Mouse (Mus musculus): ENCODE measurements at regions not wholly inside any gene's neighbourhood (a gene's known extent, or its start where the extent isn't known, plus 50 kb on each side); places are given as distances from the start of the nearest gene placed in this dataset.

DNA sequence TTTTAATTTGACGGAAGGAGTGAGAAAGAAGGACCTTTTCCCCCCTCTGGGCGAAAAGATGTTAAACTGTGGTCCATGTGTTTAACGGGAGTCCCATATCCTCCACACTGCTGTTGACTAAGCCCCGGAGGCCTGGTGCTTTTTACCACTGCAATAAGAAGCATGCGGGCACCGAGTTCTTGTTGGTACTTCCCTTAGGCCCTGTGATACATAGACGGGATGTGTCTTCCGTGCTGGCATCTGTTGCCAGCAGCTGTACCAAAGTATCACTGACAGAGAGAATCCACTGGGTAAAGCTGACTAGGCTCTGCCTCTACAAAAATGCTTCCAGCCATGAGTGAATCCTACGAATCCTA, 232.9 kb downstream of the Zfp36l1 start:
- H3K9ac ChIP-seq (ENCODE audit: low read depth, low read length): no peak overlapping the region
- H3K4me1 ChIP-seq (ENCODE audit: control insufficient read depth, insufficient read depth, low read length): peaks cover 27% of the 10 kb centered on the region
- peak overlapping the region; percentile 64 for H3K27ac ChIP-seq (ENCODE audit: low read depth, low read length)
- H3K9me3 ChIP-seq (replicated peaks; ENCODE audit: control insufficient read depth, low read length): peaks cover 3% of the 10 kb centered on the region; the same call in 1 of the 2 replicates
- WGBS (ENCODE audit: insufficient replicate concordance): 74% methylated on average over 9 of the region's 9 CpGs
- H3K27me3 ChIP-seq (ENCODE audit: control insufficient read depth, insufficient read depth, low read length): no peaks in the 10 kb centered on the region
- H3K36me3 ChIP-seq (ENCODE audit: control insufficient read depth, insufficient read depth, low read length): no peaks in the 10 kb centered on the region
- no peak overlapping the region for H3K4me3 ChIP-seq (ENCODE audit: low read depth, low read length)
- no peak overlapping the region for H3K4me2 ChIP-seq
- no peak for ATAC-seq (replicated peaks; ENCODE audit: insufficient number of reproducible peaks, low FRiP score, low TSS enrichment)

DNA sequence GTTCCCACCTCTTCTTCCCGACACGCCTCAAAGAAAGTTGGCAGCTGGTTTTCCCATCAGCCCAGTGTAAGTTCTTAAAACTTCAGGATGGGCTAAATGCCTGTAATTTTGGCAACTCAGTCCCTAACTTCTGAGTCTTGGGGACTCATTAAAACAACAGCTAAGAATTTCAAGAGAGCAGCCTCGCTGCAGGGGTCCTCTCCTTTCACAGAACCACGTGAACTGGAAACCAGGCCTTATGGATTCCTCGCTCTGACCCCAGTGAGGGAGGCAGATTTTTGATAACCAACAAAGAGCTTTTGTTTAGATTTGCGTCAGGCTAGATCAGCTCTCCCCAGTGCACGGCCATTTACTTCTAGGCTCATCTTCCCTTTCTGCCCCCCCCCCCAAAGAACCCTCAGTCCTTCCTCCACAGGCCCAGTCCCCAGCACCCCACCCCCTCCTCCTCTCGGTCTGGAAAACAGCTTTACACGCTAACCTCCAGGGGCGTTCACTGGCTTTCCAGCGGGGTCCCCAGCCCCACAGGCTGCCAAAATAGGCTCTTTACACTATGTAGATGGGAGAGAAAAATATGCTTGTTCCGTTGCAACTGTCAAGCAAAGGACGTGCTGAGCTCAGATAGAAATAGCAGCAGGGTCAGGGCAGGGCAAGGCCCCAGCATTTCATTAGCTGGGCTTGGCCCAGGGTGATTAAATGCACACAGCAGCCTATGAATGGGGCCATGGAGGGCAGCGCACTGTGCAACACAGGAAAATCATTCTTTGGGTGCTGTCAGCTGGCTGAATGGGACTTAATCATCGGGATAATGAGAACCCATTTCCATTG, 233.5 kb downstream of the Zfp36l1 start:
- Histone ChIP-seq H3K27ac (ENCODE audit: low read depth, low read length) (peak overlapping the region; percentile 64), H3K9me3 (replicated peaks; ENCODE audit: control insufficient read depth, low read length) (peaks cover 3% of the 10 kb centered on the region; the same call in 1 of the 2 replicates), H3K4me2 (no peak overlapping the region), H3K4me3 (ENCODE audit: low read depth, low read length) (no peak overlapping the region), H3K36me3 (ENCODE audit: control insufficient read depth, insufficient read depth, low read length) (no peaks in the 10 kb centered on the region), H3K9ac (ENCODE audit: low read depth, low read length) (0 out of 2 replicates have a peak overlapping the region, but pooled peaks have one; percentile 43), H3K27me3 (ENCODE audit: control insufficient read depth, insufficient read depth, low read length) (no peaks in the 10 kb centered on the region), H3K4me1 (ENCODE audit: control insufficient read depth, insufficient read depth, low read length) (peaks cover 27% of the 10 kb centered on the region)
- no peak for ATAC-seq (replicated peaks; ENCODE audit: insufficient number of reproducible peaks, low FRiP score, low TSS enrichment)
- 28% methylated on average over 15 of the region's 15 CpGs for WGBS (ENCODE audit: insufficient replicate concordance)

DNA sequence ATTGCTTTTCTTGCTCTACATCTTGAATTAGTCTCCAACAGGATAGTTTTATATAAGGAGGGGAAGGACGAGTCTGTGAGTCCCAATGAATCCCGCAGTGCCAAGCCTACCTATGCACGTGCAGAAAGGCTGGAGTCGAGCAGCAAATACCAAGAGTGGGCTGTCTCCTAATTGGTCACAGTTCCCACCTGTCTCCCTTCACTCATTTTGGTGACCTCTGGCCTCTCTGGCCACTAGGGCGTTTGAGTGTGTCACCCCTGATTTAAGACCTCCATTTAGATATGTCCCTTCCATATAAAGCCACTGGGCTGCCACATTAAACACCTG, 234.1 kb downstream of the Zfp36l1 start:
- H3K9ac ChIP-seq (ENCODE audit: low read depth, low read length): no peak overlapping the region
- no peak overlapping the region for H3K4me3 ChIP-seq (ENCODE audit: low read depth, low read length)
- H3K27ac ChIP-seq (ENCODE audit: low read depth, low read length): peak overlapping the region; percentile 64; the same call in 1 of the 2 replicates
- H3K36me3 ChIP-seq (ENCODE audit: control insufficient read depth, insufficient read depth, low read length): no peaks in the 10 kb centered on the region
- H3K27me3 ChIP-seq (ENCODE audit: control insufficient read depth, insufficient read depth, low read length): no peaks in the 10 kb centered on the region
- ATAC-seq (replicated peaks; ENCODE audit: insufficient number of reproducible peaks, low FRiP score, low TSS enrichment): no peak
- peaks cover 27% of the 10 kb centered on the region for H3K4me1 ChIP-seq (ENCODE audit: control insufficient read depth, insufficient read depth, low read length)
- H3K4me2 ChIP-seq: no peak overlapping the region
- peaks cover 3% of the 10 kb centered on the region; the same call in 1 of the 2 replicates for H3K9me3 ChIP-seq (replicated peaks; ENCODE audit: control insufficient read depth, low read length)
- WGBS (ENCODE audit: insufficient replicate concordance): 61% methylated on average over 5 of the region's 5 CpGs

DNA sequence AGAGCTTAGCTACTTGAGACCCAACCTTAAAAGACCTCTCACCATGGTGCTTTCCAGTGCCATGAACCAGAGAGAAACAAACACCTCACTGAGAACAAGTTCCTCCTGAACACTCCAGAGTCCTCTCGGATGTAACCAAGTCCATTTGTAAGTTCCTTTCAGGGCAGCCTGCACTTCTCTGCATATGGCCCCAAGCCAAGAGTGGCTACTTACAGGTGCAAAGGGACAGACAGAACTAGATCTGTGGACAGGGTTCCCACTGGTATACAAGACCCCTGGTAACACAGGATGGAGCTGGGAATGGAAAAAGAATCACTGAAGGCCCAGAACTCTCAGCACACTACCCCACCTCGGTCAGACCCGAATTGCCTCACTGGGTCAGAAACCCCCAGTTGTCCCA, 234.7 kb downstream of the Zfp36l1 start:
- Histone ChIP-seq H3K27ac (ENCODE audit: low read depth, low read length) (no peak overlapping the region), H3K9ac (ENCODE audit: low read depth, low read length) (no peak overlapping the region), H3K4me1 (ENCODE audit: control insufficient read depth, insufficient read depth, low read length) (peaks cover 27% of the 10 kb centered on the region), H3K9me3 (replicated peaks; ENCODE audit: control insufficient read depth, low read length) (peaks cover 3% of the 10 kb centered on the region; the same call in 1 of the 2 replicates), H3K4me2 (no peak overlapping the region), H3K27me3 (ENCODE audit: control insufficient read depth, insufficient read depth, low read length) (no peaks in the 10 kb centered on the region), H3K4me3 (ENCODE audit: low read depth, low read length) (no peak overlapping the region), H3K36me3 (ENCODE audit: control insufficient read depth, insufficient read depth, low read length) (no peaks in the 10 kb centered on the region)
- no peak for ATAC-seq (replicated peaks; ENCODE audit: insufficient number of reproducible peaks, low FRiP score, low TSS enrichment)
- WGBS (ENCODE audit: insufficient replicate concordance): 83% methylated on average over 3 of the region's 3 CpGs

DNA sequence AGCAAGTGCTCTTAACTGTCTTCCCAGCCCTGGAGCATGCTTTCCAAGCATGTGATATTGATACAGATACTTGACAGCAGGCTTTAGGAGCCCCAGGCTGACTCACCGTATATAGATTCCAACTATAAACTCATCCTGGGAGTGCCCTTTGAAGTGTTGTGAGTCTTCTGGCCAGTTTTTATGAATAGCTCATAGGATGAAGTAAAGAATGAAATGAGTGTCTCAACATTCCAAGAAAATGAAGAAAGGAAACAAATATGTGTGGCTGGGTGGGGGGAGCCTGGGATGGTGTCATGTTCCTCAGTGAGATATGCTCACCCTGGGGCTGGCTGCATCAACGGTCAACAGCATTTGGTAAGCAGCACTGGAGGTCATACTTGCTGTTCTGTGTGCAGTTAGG, 238.5 kb downstream of the Zfp36l1 start:
- WGBS (ENCODE audit: insufficient replicate concordance): 58% methylated on average over 2 of the region's 2 CpGs
- Histone ChIP-seq H3K4me2 (no peak overlapping the region), H3K4me1 (ENCODE audit: control insufficient read depth, insufficient read depth, low read length) (peaks cover 5% of the 10 kb centered on the region), H3K27me3 (ENCODE audit: control insufficient read depth, insufficient read depth, low read length) (no peaks in the 10 kb centered on the region), H3K36me3 (ENCODE audit: control insufficient read depth, insufficient read depth, low read length) (no peaks in the 10 kb centered on the region), H3K9me3 (replicated peaks; ENCODE audit: control insufficient read depth, low read length) (peaks cover 3% of the 10 kb centered on the region; the same call in 1 of the 2 replicates), H3K4me3 (ENCODE audit: low read depth, low read length) (no peak overlapping the region), H3K27ac (ENCODE audit: low read depth, low read length) (no peak overlapping the region), H3K9ac (ENCODE audit: low read depth, low read length) (no peak overlapping the region)
- ATAC-seq (replicated peaks; ENCODE audit: insufficient number of reproducible peaks, low FRiP score, low TSS enrichment): no peak

DNA sequence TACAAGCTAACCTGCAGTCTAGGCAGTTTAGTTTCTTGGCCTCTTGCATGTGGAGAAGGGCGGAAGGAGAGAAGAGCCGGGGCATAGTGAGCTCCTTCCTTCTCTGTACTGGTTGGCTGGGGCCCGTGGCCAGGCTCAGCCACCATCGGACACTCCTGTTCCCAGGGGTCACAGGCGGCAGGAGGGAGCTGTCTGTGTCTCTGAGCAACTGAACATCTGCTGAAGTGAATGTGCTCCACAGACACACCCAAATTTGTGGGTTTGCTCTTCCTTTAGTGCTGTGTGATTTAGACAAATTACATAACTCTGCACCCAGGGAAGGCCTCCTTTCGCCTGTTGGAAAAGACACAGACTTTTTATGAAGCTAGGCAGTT, 247.6 kb downstream of the Zfp36l1 start:
- Histone ChIP-seq H3K4me1 (ENCODE audit: control insufficient read depth, insufficient read depth, low read length) (peaks cover 5% of the 10 kb centered on the region), H3K36me3 (ENCODE audit: control insufficient read depth, insufficient read depth, low read length) (no peaks in the 10 kb centered on the region), H3K9me3 (replicated peaks; ENCODE audit: control insufficient read depth, low read length) (no peaks in the 10 kb centered on the region; the same call in 1 of the 2 replicates), H3K27me3 (ENCODE audit: control insufficient read depth, insufficient read depth, low read length) (no peaks in the 10 kb centered on the region), H3K27ac (ENCODE audit: low read depth, low read length) (no peak overlapping the region), H3K4me3 (ENCODE audit: low read depth, low read length) (no peak overlapping the region), H3K4me2 (no peak overlapping the region), H3K9ac (ENCODE audit: low read depth, low read length) (no peak overlapping the region)
- WGBS (ENCODE audit: insufficient replicate concordance): 52% methylated on average over 6 of the region's 6 CpGs
- ATAC-seq (replicated peaks; ENCODE audit: insufficient number of reproducible peaks, low FRiP score, low TSS enrichment): no peak

DNA sequence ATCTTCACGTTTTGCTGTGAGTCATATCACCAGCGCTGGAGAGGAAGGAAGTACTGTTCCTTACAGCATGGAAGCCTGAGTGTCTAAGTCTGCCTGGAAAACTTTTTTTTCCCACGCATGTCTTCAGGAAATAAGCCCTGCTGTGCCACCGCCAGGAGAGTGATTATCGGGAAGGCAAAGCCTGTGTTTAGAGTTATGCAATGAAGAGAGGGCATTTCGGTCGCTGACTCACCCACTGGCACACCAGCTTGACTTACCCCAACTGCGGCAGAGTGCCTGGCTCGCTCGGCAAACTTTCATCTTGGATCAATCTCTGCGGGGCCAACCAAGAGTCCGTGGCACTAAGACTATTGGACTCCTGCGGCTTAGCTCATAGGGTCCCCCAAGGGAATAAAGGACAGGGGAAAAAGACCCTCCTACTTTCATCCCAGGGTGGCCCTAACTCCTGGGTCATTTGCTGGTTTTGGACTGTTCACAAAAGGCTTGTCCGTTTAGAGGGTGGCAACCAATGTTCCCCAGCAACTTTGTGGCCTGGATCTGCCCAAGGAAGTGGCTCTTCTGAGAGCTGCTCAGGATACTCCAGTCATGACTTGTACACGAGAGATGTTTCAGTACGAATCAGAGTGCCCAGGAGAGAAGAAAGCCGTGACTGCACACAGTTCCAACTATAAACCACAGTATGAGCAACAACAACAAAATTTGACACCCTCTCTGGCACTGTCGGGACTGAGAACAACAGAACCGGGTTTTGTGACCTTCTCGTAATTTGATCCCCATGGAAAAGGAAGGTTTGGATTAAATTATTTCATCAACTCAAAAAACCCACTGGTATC, 248.3 kb downstream of the Zfp36l1 start:
- Histone ChIP-seq H3K4me2 (no peak overlapping the region), H3K27ac (ENCODE audit: low read depth, low read length) (no peak overlapping the region), H3K9me3 (replicated peaks; ENCODE audit: control insufficient read depth, low read length) (no peaks in the 10 kb centered on the region; the same call in 1 of the 2 replicates), H3K36me3 (ENCODE audit: control insufficient read depth, insufficient read depth, low read length) (no peaks in the 10 kb centered on the region), H3K9ac (ENCODE audit: low read depth, low read length) (no peak overlapping the region), H3K4me3 (ENCODE audit: low read depth, low read length) (no peak overlapping the region), H3K4me1 (ENCODE audit: control insufficient read depth, insufficient read depth, low read length) (peaks cover 11% of the 10 kb centered on the region), H3K27me3 (ENCODE audit: control insufficient read depth, insufficient read depth, low read length) (no peaks in the 10 kb centered on the region)
- 68% methylated on average over 20 of the region's 20 CpGs for WGBS (ENCODE audit: insufficient replicate concordance)
- no peak for ATAC-seq (replicated peaks; ENCODE audit: insufficient number of reproducible peaks, low FRiP score, low TSS enrichment)

Data from heart, embryonic 11.5 days (tissue).